Mouse (Mus musculus) MEL (cell line): Measurements from ENCODE around the gene Smarca1. TPM values are rescaled to one million over a fixed set of nuclear protein-coding genes. Genes with fewer than 3 reads are reported as not detected.

Source experiments
- DNase-seq: peaks from one replicate; pipeline ENCODE4 v3.0.0; 2011; ENCODE audit warnings: low read depth, low spot score
- H3K27ac ChIP-seq: 2 replicates; pipeline ENCODE4 v1.5.1; 2012; ENCODE audit warnings: low read depth, mild to moderate bottlenecking, control low read depth, low read length, moderate library complexity; ENCODE audit not compliant: control insufficient read depth
- H3K27me3 ChIP-seq, 2 experiments: fragments of 150-350 bp in 1 of 2; sonication (generic) in 1 of 2; 2 replicates each; pipeline ENCODE4 v1.6.1; 2012; ENCODE audit warnings: low read length in 2 of 2, mild to moderate bottlenecking in 2 of 2, improper control_type of control experiment in 1 of 2, moderate library complexity in 1 of 2; ENCODE audit not compliant: insufficient read depth in 2 of 2, control insufficient read depth in 1 of 2
- H3K36me3 ChIP-seq, 2 experiments: 2 replicates each; pipeline ENCODE4 v1.6.1; 2012 to 2014; ENCODE audit warnings: low read length in 2 of 2, improper control_type of control experiment in 1 of 2, inconsistent platforms in 1 of 2, mild to moderate bottlenecking in 1 of 2; ENCODE audit not compliant: insufficient read depth in 2 of 2, control insufficient read depth in 1 of 2
- H3K4me1 ChIP-seq, 2 experiments: fragments of 150-350 bp in 1 of 2; sonication (generic) in 1 of 2; 2 replicates each; pipeline ENCODE4 v1.6.1; 2012; ENCODE audit warnings: low read length in 2 of 2, improper control_type of control experiment in 1 of 2, mild to moderate bottlenecking in 1 of 2; ENCODE audit not compliant: insufficient read depth in 2 of 2, control insufficient read depth in 1 of 2
- H3K4me3 ChIP-seq, 2 experiments: fragments of 150-350 bp in 1 of 2; sonication (generic) in 1 of 2; 2 replicates each; pipeline ENCODE4 v1.5.1; 2012; ENCODE audit warnings: low read depth in 2 of 2, low read length in 2 of 2, mild to moderate bottlenecking in 2 of 2, moderate library complexity in 2 of 2, control low read depth in 1 of 2, improper control_type of control experiment in 1 of 2; ENCODE audit not compliant: control insufficient read depth in 1 of 2, insufficient read depth in 1 of 2
- H3K79me2 ChIP-seq: 2 replicates; pipeline ENCODE4 v1.6.1; 2012; ENCODE audit warnings: mild to moderate bottlenecking, low read length, moderate library complexity; ENCODE audit not compliant: control insufficient read depth, poor library complexity, insufficient read depth
- H3K9ac ChIP-seq: 2 replicates; pipeline ENCODE4 v1.6.1; 2012; ENCODE audit warnings: low read depth, mild to moderate bottlenecking, control low read depth, low read length, moderate library complexity; ENCODE audit not compliant: control insufficient read depth, poor library complexity, severe bottlenecking
- H3K9me3 ChIP-seq: fragments of 150-350 bp; sonication (generic); replicated peaks from 2 replicates; pipeline ENCODE4 v1.6.1; 2012; ENCODE audit warnings: mild to moderate bottlenecking, low read length, improper control_type of control experiment, moderate library complexity; ENCODE audit not compliant: insufficient read depth
- BHLHE40 ChIP-seq: IDR thresholded peaks from 2 replicates; pipeline ENCODE4 v1.6.1; 2012; ENCODE audit warnings: low read depth, mild to moderate bottlenecking, inconsistent platforms, low read length, improper control_type of control experiment, borderline replicate concordance
- CHD1 ChIP-seq: IDR thresholded peaks from 2 replicates; pipeline ENCODE4 v1.6.1; 2012; ENCODE audit warnings: low read depth, mild to moderate bottlenecking, inconsistent platforms, low read length, improper control_type of control experiment
- CHD2 ChIP-seq: IDR thresholded peaks from 2 replicates; pipeline ENCODE4 v1.6.1; 2011; ENCODE audit warnings: low read length, improper control_type of control experiment
- E2F4 ChIP-seq: IDR thresholded peaks from 2 replicates; pipeline ENCODE4 v1.6.1; 2011; ENCODE audit warnings: low read depth, low read length, improper control_type of control experiment, borderline replicate concordance
- ETS1 ChIP-seq: IDR thresholded peaks from 2 replicates; pipeline ENCODE4 v1.6.1; 2012; ENCODE audit warnings: low read depth, mild to moderate bottlenecking, inconsistent platforms, low read length, improper control_type of control experiment, moderate library complexity
- GABPA ChIP-seq: IDR thresholded peaks from 2 replicates; pipeline ENCODE4 v1.6.1; 2012; ENCODE audit warnings: low read depth, mild to moderate bottlenecking, inconsistent platforms, low read length, improper control_type of control experiment, moderate library complexity
- GATA1 ChIP-seq: IDR thresholded peaks from 2 replicates; pipeline ENCODE4 v1.6.1; 2011; ENCODE audit warnings: low read depth, low read length, improper control_type of control experiment
- KAT2A ChIP-seq: conservative IDR thresholded peaks from 2 replicates; pipeline ENCODE4 v1.6.1; 2012; ENCODE audit warnings: low read depth, low read length, improper control_type of control experiment, inconsistent platforms
- MXI1 ChIP-seq: IDR thresholded peaks from 2 replicates; pipeline ENCODE4 v1.6.1; 2011; ENCODE audit warnings: mild to moderate bottlenecking, low read depth, low read length, improper control_type of control experiment
- MYB ChIP-seq: IDR thresholded peaks from 2 replicates; pipeline ENCODE4 v1.6.1; 2011; ENCODE audit warnings: mild to moderate bottlenecking, low read depth, low read length, improper control_type of control experiment
- MYC ChIP-seq: IDR thresholded peaks from 2 replicates; pipeline ENCODE4 v1.6.1; 2011; ENCODE audit warnings: low read depth, mild to moderate bottlenecking, low read length, improper control_type of control experiment, moderate library complexity
- NRF1 ChIP-seq: IDR thresholded peaks from 2 replicates; pipeline ENCODE4 v1.6.1; 2014; ENCODE audit warnings: low read depth, mild to moderate bottlenecking, inconsistent platforms, low read length, improper control_type of control experiment, moderate library complexity; ENCODE audit not compliant: poor library complexity, insufficient read depth, severe bottlenecking
- POLR2A ChIP-seq, 2 experiments: IDR thresholded peaks; 2 replicates each; pipeline ENCODE4 v1.6.1; 2011 to 2012; ENCODE audit warnings: low read length in 2 of 2, mild to moderate bottlenecking in 2 of 2, control low read depth in 1 of 2, improper control_type of control experiment in 1 of 2, low read depth in 1 of 2, moderate library complexity in 1 of 2; ENCODE audit not compliant: control insufficient read depth in 1 of 2, insufficient read depth in 1 of 2, poor library complexity in 1 of 2
- POLR2AphosphoS2 ChIP-seq: IDR thresholded peaks from 2 replicates; pipeline ENCODE4 v1.6.1; 2011; ENCODE audit warnings: low read length, improper control_type of control experiment
- RAD21 ChIP-seq: IDR thresholded peaks from 2 replicates; pipeline ENCODE4 v1.6.1; 2011; ENCODE audit warnings: mild to moderate bottlenecking, low read depth, low read length, improper control_type of control experiment
- RCOR1 ChIP-seq: IDR thresholded peaks from 2 replicates; pipeline ENCODE4 v1.6.1; 2012; ENCODE audit warnings: low read depth, mild to moderate bottlenecking, inconsistent platforms, low read length, improper control_type of control experiment
- SMC3 ChIP-seq: IDR thresholded peaks from 2 replicates; pipeline ENCODE4 v1.6.1; 2011; ENCODE audit warnings: low read depth, low read length, improper control_type of control experiment
- TAL1 ChIP-seq: IDR thresholded peaks from 2 replicates; pipeline ENCODE4 v1.6.1; 2012; ENCODE audit warnings: mild to moderate bottlenecking, inconsistent platforms, low read length, moderate library complexity, mixed read lengths
- TBP ChIP-seq: IDR thresholded peaks from 2 replicates; pipeline ENCODE4 v1.8.0; 2011; ENCODE audit warnings: low read depth, low read length, improper control_type of control experiment
- TCF12 ChIP-seq: IDR thresholded peaks from 2 replicates; pipeline ENCODE4 v1.6.1; 2014; ENCODE audit warnings: low read depth, mild to moderate bottlenecking, inconsistent platforms, low read length, improper control_type of control experiment, moderate library complexity
- UBTF ChIP-seq: IDR thresholded peaks from 2 replicates; pipeline ENCODE4 v1.6.1; 2012; ENCODE audit warnings: low read depth, mild to moderate bottlenecking, inconsistent platforms, low read length, improper control_type of control experiment, moderate library complexity, borderline replicate concordance; ENCODE audit not compliant: insufficient read depth
- USF2 ChIP-seq, 2 experiments: IDR thresholded peaks; 2 replicates each; pipeline ENCODE4 v1.6.1; 2011 to 2012; ENCODE audit warnings: improper control_type of control experiment in 2 of 2, low read length in 2 of 2, borderline replicate concordance in 1 of 2, inconsistent platforms in 1 of 2, low read depth in 1 of 2, mild to moderate bottlenecking in 1 of 2; ENCODE audit not compliant: insufficient read depth in 1 of 2
- ZC3H11A ChIP-seq: IDR thresholded peaks from 2 replicates; pipeline ENCODE4 v1.6.1; 2012; ENCODE audit warnings: low read depth, mild to moderate bottlenecking, inconsistent platforms, low read length, improper control_type of control experiment
- ZMIZ1 ChIP-seq: IDR thresholded peaks from 2 replicates; pipeline ENCODE4 v1.6.1; 2012; ENCODE audit warnings: low read depth, mild to moderate bottlenecking, inconsistent platforms, low read length, improper control_type of control experiment, moderate library complexity
- ZNF384 ChIP-seq: IDR thresholded peaks from 2 replicates; pipeline ENCODE4 v1.6.1; 2012; ENCODE audit warnings: low read depth, mild to moderate bottlenecking, inconsistent platforms, low read length, improper control_type of control experiment
- polyA plus RNA-seq, 2 experiments: library from polyadenylated mRNA; stranded (reverse) in 1 of 2; unstranded in 1 of 2; fragments of >175 nt in 1 of 2; fragments of >200 nt in 1 of 2; gene quantifications; 2 replicates each; pipeline versions ENCODE4 v1.2.1 to v1.2.4; 2012; ENCODE audit warnings: low replicate concordance in 2 of 2, low read depth in 1 of 2; ENCODE audit not compliant: insufficient read length in 2 of 2, insufficient read depth in 1 of 2, missing spikeins in 1 of 2
- total RNA-seq: library from RNA; depleted of rRNA; stranded (reverse); fragments of 300-350 nt; gene quantifications from 2 replicates; pipeline ENCODE4 v1.2.3, GENCODE M21; 2012

The Smarca1 gene
- total and polyA plus RNA-seq, 3 experiments, result not detected

DNA sequence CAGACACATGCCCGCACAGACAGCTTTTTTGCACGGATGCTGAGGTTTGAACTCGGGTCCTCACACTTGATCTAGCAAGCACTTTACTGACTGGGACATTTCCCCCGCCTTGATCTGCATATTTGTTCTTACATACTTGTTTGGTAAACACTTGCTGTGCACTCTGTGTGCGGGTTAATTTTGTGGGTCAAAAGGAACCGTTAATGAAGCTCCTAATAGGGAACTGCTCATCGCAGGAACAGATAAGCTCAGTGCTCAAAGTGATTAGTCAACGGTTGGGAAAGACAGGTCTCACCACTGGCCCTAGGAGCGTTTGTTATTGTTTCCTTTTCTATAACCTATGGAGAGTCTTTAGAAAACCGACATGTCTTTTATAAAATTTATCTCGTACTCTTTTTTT is 41.6 kb upstream of the Smarca1 start (continued):
- TF ChIP-seq SMC3 (no peak), E2F4 (no peak), NRF1 (no peak), ZMIZ1 (no peak), UBTF (no peak), BHLHE40 (no peak), TBP (no peak), MYB (peak; percentile 87), CHD1 (no peak), ZNF384 (no peak), RCOR1 (peak; percentile 48; the same call in 1 of the 2 replicates), ZC3H11A (no peak), MYC (no peak), TCF12 (peak; percentile 48), POLR2A (IDR thresholded peaks at IDR 0.05; ENCODE audit: control insufficient read depth in 1 of 2, insufficient read depth in 1 of 2, low read depth in 1 of 2, low read length in 2 of 2, poor library complexity in 1 of 2) (no peak), GATA1 (peak; percentile 83)

DNA sequence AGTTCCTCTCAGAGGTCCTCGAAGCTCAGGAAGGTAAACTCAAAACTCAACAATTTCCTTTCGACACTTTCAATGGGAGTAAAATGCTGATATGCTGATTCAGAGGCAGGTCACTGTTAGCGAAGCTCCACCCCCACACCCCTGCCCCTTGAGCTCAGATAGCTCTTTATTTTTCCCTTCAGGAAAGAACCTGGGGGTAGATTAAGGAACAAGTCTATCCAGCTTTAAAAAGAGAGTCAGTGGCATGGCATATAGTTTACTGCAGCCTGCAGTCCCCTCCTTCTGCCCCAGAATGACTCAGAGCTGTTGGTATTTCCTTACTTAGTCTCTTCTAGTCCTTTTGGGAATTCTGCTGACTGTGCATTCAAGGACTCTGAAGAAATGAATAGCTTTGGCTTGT is 37.7 kb upstream of the Smarca1 start:
- Histone ChIP-seq H3K79me2 (no peaks in the 10 kb centered on the region), H3K9ac (no peak overlapping the region), H3K27me3 (no peaks in the 10 kb centered on the region), H3K4me1 (peaks cover 0 to 14% of the 10 kb centered on the region in 2 experiments; a peak in 2 of 4 replicates), H3K36me3 (peaks cover 5 to 26% of the 10 kb centered on the region in 2 experiments), H3K27ac (no peak overlapping the region), H3K4me3 (no peak overlapping the region), H3K9me3 (no peaks in the 10 kb centered on the region)
- TF ChIP-seq GABPA (no peak), TBP (no peak), ZNF384 (no peak), RAD21 (no peak), USF2 (IDR thresholded peaks at IDR 0.05; ENCODE audit: borderline replicate concordance in 1 of 2, insufficient read depth in 1 of 2, low read depth in 1 of 2, low read length in 2 of 2) (no peak), E2F4 (no peak), UBTF (no peak), TAL1 (no peak), MXI1 (no peak), CHD2 (no peak), CHD1 (no peak), MYC (no peak), ETS1 (no peak), KAT2A (no peak), POLR2AphosphoS2 (no peak)
- DNase-seq, result no peak
